Mouse (Mus musculus): ENCODE measurements around the gene Sbsn. TPM values are rescaled to one million over a fixed set of nuclear protein-coding genes. Genes with fewer than 3 reads are reported as not detected.

Sbsn gene
- polyA plus RNA-seq, 1 experiment from 2014 or later = 1.6 TPM

GRCm38 (mm10) chr7:30791921-30792320 lies 40.6 kb downstream of the Sbsn start:
- Histone ChIP-seq H3K4me3 (ENCODE audit: low read length) (no peak overlapping the region), H3K9me3 (ENCODE audit: control insufficient read depth, low read length) (no peaks in the 10 kb centered on the region), H3K4me1 (ENCODE audit: control insufficient read depth, insufficient read depth, low read length) (no peaks in the 10 kb centered on the region), H3K36me3 (ENCODE audit: control insufficient read depth, insufficient read depth, low read length) (no peaks in the 10 kb centered on the region), H3K27me3 (replicated peaks; ENCODE audit: control insufficient read depth, insufficient read depth, low read length) (no peaks in the 10 kb centered on the region), H3K27ac (ENCODE audit: low read length) (no peak overlapping the region), H3K9ac (ENCODE audit: low read depth, low read length) (no peak overlapping the region), H3K4me2 (ENCODE audit: low read depth, low read length) (no peak overlapping the region)
- ATAC-seq = peak; percentile 69
- 19% methylated on average over 9 of the region's 9 CpGs for WGBS

- ATAC-seq = no peak
- Histone ChIP-seq H3K9ac (ENCODE audit: low read depth, low read length) (no peak overlapping the region), H3K27ac (ENCODE audit: low read length) (no peak overlapping the region), H3K36me3 (ENCODE audit: control insufficient read depth, insufficient read depth, low read length) (no peaks in the 10 kb centered on the region), H3K27me3 (replicated peaks; ENCODE audit: control insufficient read depth, insufficient read depth, low read length) (no peaks in the 10 kb centered on the region), H3K4me1 (ENCODE audit: control insufficient read depth, insufficient read depth, low read length) (no peaks in the 10 kb centered on the region), H3K9me3 (ENCODE audit: control insufficient read depth, low read length) (no peaks in the 10 kb centered on the region), H3K4me2 (ENCODE audit: low read depth, low read length) (no peak overlapping the region), H3K4me3 (ENCODE audit: low read length) (no peak overlapping the region)
Measured at GRCm38 (mm10) chr7:30794921-30795320, 43.6 kb downstream of the Sbsn start.

DNA sequence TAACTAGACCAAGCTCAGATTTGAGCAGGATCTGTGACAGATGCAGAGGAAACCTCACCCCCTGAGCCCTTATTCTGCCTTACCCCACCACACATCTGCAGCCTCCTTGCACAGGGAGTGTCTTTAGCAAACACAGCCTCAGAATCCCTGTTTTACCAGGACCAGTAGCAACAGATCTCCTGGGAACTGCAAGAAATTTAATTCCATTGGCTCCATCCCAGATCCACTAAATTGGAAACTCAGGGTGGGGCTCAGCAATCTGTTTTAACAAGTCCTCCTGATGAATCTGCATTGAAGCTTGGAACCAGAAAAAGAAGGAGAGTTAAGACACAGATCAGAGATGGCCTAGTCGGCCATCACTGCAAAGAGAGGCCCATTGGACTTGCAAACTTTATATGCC lies 45.5 kb downstream of the Sbsn start:
- Histone ChIP-seq H3K36me3 (ENCODE audit: control insufficient read depth, insufficient read depth, low read length) (no peaks in the 10 kb centered on the region), H3K4me1 (ENCODE audit: control insufficient read depth, insufficient read depth, low read length) (no peaks in the 10 kb centered on the region), H3K27me3 (replicated peaks; ENCODE audit: control insufficient read depth, insufficient read depth, low read length) (no peaks in the 10 kb centered on the region), H3K4me2 (ENCODE audit: low read depth, low read length) (no peak overlapping the region), H3K4me3 (ENCODE audit: low read length) (no peak overlapping the region), H3K9ac (ENCODE audit: low read depth, low read length) (no peak overlapping the region), H3K27ac (ENCODE audit: low read length) (no peak overlapping the region), H3K9me3 (ENCODE audit: control insufficient read depth, low read length) (peaks cover 5% of the 10 kb centered on the region)
- ATAC-seq = no peak
- WGBS = 82% methylated on average over 1 of the region's 1 CpGs

- ATAC-seq = no peak
- Histone ChIP-seq H3K27me3 (replicated peaks; ENCODE audit: control insufficient read depth, insufficient read depth, low read length) (no peaks in the 10 kb centered on the region), H3K9ac (ENCODE audit: low read depth, low read length) (no peak overlapping the region), H3K4me1 (ENCODE audit: control insufficient read depth, insufficient read depth, low read length) (no peaks in the 10 kb centered on the region), H3K9me3 (ENCODE audit: control insufficient read depth, low read length) (peaks cover 5% of the 10 kb centered on the region), H3K36me3 (ENCODE audit: control insufficient read depth, insufficient read depth, low read length) (no peaks in the 10 kb centered on the region), H3K4me2 (ENCODE audit: low read depth, low read length) (no peak overlapping the region), H3K27ac (ENCODE audit: low read length) (no peak overlapping the region), H3K4me3 (ENCODE audit: low read length) (no peak overlapping the region)
Measured at GRCm38 (mm10) chr7:30800653-30801052, 49.4 kb downstream of the Sbsn start.

- Histone ChIP-seq H3K36me3 (ENCODE audit: control insufficient read depth, insufficient read depth, low read length) (no peaks in the 10 kb centered on the region), H3K4me3 (ENCODE audit: low read length) (no peak overlapping the region), H3K27me3 (replicated peaks; ENCODE audit: control insufficient read depth, insufficient read depth, low read length) (no peaks in the 10 kb centered on the region), H3K9ac (ENCODE audit: low read depth, low read length) (no peak overlapping the region), H3K4me1 (ENCODE audit: control insufficient read depth, insufficient read depth, low read length) (no peaks in the 10 kb centered on the region), H3K4me2 (ENCODE audit: low read depth, low read length) (no peak overlapping the region), H3K27ac (ENCODE audit: low read length) (no peak overlapping the region), H3K9me3 (ENCODE audit: control insufficient read depth, low read length) (peaks cover 5% of the 10 kb centered on the region)
- ATAC-seq = no peak
- 95% methylated on average over 3 of the region's 3 CpGs for WGBS
Measured at GRCm38 (mm10) chr7:30803256-30803655, 52.0 kb downstream of the Sbsn start.

DNA sequence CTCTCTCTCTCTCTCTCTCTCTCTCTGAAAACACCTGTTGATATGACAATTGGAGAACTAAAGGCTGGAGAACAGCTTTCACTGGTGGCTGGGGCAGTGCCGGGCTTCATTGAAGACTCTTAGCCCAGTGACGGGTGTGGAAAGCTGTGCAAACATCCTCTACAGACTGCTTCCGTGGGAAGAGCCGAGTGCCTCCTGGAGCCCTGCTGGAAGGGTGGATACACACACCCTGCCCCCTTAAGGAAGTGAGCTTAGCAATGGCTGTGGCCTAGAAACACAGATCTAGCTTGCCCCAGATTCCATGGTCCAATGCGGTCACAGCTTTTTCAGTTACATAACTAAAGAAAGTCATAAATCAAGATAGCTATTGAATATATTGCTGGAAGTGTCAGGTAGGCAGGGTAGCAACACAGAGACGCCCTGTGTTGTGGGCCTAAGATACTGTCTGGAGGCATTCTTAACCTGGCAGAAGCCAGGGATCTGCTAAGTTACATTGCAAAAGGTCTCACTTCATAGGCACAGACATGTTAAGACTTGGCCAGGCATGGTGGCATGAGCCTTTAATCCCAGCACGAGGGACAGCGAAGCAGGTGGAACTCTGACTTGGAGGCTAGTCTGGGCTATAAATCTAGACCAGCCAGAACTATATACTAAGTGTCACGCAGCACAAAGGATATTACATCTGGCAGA lies 52.9 kb downstream of the Sbsn start:
- WGBS = 61% methylated on average over 9 of the region's 9 CpGs
- H3K4me2 ChIP-seq (ENCODE audit: low read depth, low read length) = no peak overlapping the region
- H3K4me1 ChIP-seq (ENCODE audit: control insufficient read depth, insufficient read depth, low read length) = no peaks in the 10 kb centered on the region
- no peaks in the 10 kb centered on the region for H3K36me3 ChIP-seq (ENCODE audit: control insufficient read depth, insufficient read depth, low read length)
- H3K27me3 ChIP-seq (replicated peaks; ENCODE audit: control insufficient read depth, insufficient read depth, low read length) = no peaks in the 10 kb centered on the region
- H3K9me3 ChIP-seq (ENCODE audit: control insufficient read depth, low read length) = peaks cover 5% of the 10 kb centered on the region
- peak; percentile 97 for ATAC-seq
- H3K27ac ChIP-seq (ENCODE audit: low read length) = peak overlapping the region; percentile 78
- H3K9ac ChIP-seq (ENCODE audit: low read depth, low read length) = no peak overlapping the region
- no peak overlapping the region for H3K4me3 ChIP-seq (ENCODE audit: low read length)

Other genes with a start within 250 kb of the Sbsn start
- gene Arhgap33, start 216.4 kb upstream of the Sbsn start, polyA plus RNA-seq (2015; fragmentation: Nextera tagmentation; extraction: Ambion mirVana) = 5.6 and 6.4 TPM in 2 replicates
- gene Hspb6, start 199.3 kb upstream of the Sbsn start, polyA plus RNA-seq (2015; fragmentation: Nextera tagmentation; extraction: Ambion mirVana) = 48.4 and 53.8 TPM in 2 replicates
- gene Proser3, start 199.2 kb upstream of the Sbsn start, polyA plus RNA-seq (2015; fragmentation: Nextera tagmentation; extraction: Ambion mirVana) = 6.3 and 7.6 TPM in 2 replicates
- gene Lin37, start 191.6 kb upstream of the Sbsn start, polyA plus RNA-seq (2015; fragmentation: Nextera tagmentation; extraction: Ambion mirVana) = 44.5 and 50.0 TPM in 2 replicates
- 71.2 and 73.8 TPM in 2 replicates for gene U2af1l4, start 188.2 kb upstream of the Sbsn start, polyA plus RNA-seq (2015; fragmentation: Nextera tagmentation; extraction: Ambion mirVana)
- 9.2 and 9.3 TPM in 2 replicates for gene Gm49396, start 188.1 kb upstream of the Sbsn start, polyA plus RNA-seq (2015; fragmentation: Nextera tagmentation; extraction: Ambion mirVana)
- 158 and 168 TPM in 2 replicates for gene Psenen, start 187.8 kb upstream of the Sbsn start, polyA plus RNA-seq (2015; fragmentation: Nextera tagmentation; extraction: Ambion mirVana)
- gene Igflr1, start 186.0 kb upstream of the Sbsn start, polyA plus RNA-seq (2015; fragmentation: Nextera tagmentation; extraction: Ambion mirVana) = 3.7 and 5.4 TPM in 2 replicates
- 6.8 and 7.1 TPM in 2 replicates for gene Kmt2b, start 162.7 kb upstream of the Sbsn start, polyA plus RNA-seq (2015; fragmentation: Nextera tagmentation; extraction: Ambion mirVana)
- gene Zbtb32, start 152.6 kb upstream of the Sbsn start, polyA plus RNA-seq (2015; fragmentation: Nextera tagmentation; extraction: Ambion mirVana) = 1.2 and 1.9 TPM in 2 replicates
- gene Upk1a, start 138.6 kb upstream of the Sbsn start, polyA plus RNA-seq (2015; fragmentation: Nextera tagmentation; extraction: Ambion mirVana) = 5.9 and 7.3 TPM in 2 replicates
- gene Cox6b1, start 125.3 kb upstream of the Sbsn start, polyA plus RNA-seq (2015; fragmentation: Nextera tagmentation; extraction: Ambion mirVana) = 1,335 and 1,344 TPM in 2 replicates
- not detected in 2 replicates for gene Etv2, start 115.6 kb upstream of the Sbsn start, polyA plus RNA-seq (2015; fragmentation: Nextera tagmentation; extraction: Ambion mirVana)
- gene Rbm42, start 101.2 kb upstream of the Sbsn start, polyA plus RNA-seq (2015; fragmentation: Nextera tagmentation; extraction: Ambion mirVana) = 93.8 and 95.7 TPM in 2 replicates
- gene Haus5, start 86.5 kb upstream of the Sbsn start, polyA plus RNA-seq (2015; fragmentation: Nextera tagmentation; extraction: Ambion mirVana) = 33.7 and 39.4 TPM in 2 replicates
- not detected in 2 replicates for gene Pmis2, start 79.9 kb upstream of the Sbsn start, polyA plus RNA-seq (2015; fragmentation: Nextera tagmentation; extraction: Ambion mirVana)
- 4.7 and 4.8 TPM in 2 replicates for gene 2200002J24Rik, start 52.5 kb upstream of the Sbsn start, polyA plus RNA-seq (2015; fragmentation: Nextera tagmentation; extraction: Ambion mirVana)
- gene Atp4a, start 39.3 kb upstream of the Sbsn start, polyA plus RNA-seq (2015; fragmentation: Nextera tagmentation; extraction: Ambion mirVana) = 1.6 and 2.5 TPM in 2 replicates
- 242 and 249 TPM in 2 replicates for gene Tmem147, start 21.9 kb upstream of the Sbsn start, polyA plus RNA-seq (2015; fragmentation: Nextera tagmentation; extraction: Ambion mirVana)
- 0.32 TPM in 1 of 2 replicates, not detected in the other for gene Gapdhs, start 7.8 kb upstream of the Sbsn start, polyA plus RNA-seq (2015; fragmentation: Nextera tagmentation; extraction: Ambion mirVana)
- 4.4 and 5.8 TPM in 2 replicates for gene Dmkn, start 12.3 kb downstream of the Sbsn start, polyA plus RNA-seq (2015; fragmentation: Nextera tagmentation; extraction: Ambion mirVana)
- gene Krtdap, start 36.4 kb downstream of the Sbsn start, polyA plus RNA-seq (2015; fragmentation: Nextera tagmentation; extraction: Ambion mirVana) = 1.5 and 3.4 TPM in 2 replicates
- 10.9 and 11.7 TPM in 2 replicates for gene Ffar2, start 72.3 kb downstream of the Sbsn start, polyA plus RNA-seq (2015; fragmentation: Nextera tagmentation; extraction: Ambion mirVana)
- gene Ffar3, start 104.7 kb downstream of the Sbsn start, polyA plus RNA-seq (2015; fragmentation: Nextera tagmentation; extraction: Ambion mirVana) = 0.78 TPM in 2 replicates
- 0.35 and 0.37 TPM in 2 replicates for gene Ffar1, start 110.1 kb downstream of the Sbsn start, polyA plus RNA-seq (2015; fragmentation: Nextera tagmentation; extraction: Ambion mirVana)
- gene Cd22, start 128.9 kb downstream of the Sbsn start, polyA plus RNA-seq (2015; fragmentation: Nextera tagmentation; extraction: Ambion mirVana) = 0.62 and 0.70 TPM in 2 replicates
- 0.31 TPM in 2 replicates for gene Mag, start 163.4 kb downstream of the Sbsn start, polyA plus RNA-seq (2015; fragmentation: Nextera tagmentation; extraction: Ambion mirVana)
- gene Hamp2, start 173.2 kb downstream of the Sbsn start, polyA plus RNA-seq (2015; fragmentation: Nextera tagmentation; extraction: Ambion mirVana) = not detected in 2 replicates
- not detected in 2 replicates for gene Hamp, start 192.6 kb downstream of the Sbsn start, polyA plus RNA-seq (2015; fragmentation: Nextera tagmentation; extraction: Ambion mirVana)
- 12.9 and 13.3 TPM in 2 replicates for gene Usf2, start 205.3 kb downstream of the Sbsn start, polyA plus RNA-seq (2015; fragmentation: Nextera tagmentation; extraction: Ambion mirVana)
- gene Lsr, start 222.0 kb downstream of the Sbsn start, polyA plus RNA-seq (2015; fragmentation: Nextera tagmentation; extraction: Ambion mirVana) = 164 and 166 TPM in 2 replicates
- 12.8 and 13.7 TPM in 2 replicates for gene Fam187b, start 222.3 kb downstream of the Sbsn start, polyA plus RNA-seq (2015; fragmentation: Nextera tagmentation; extraction: Ambion mirVana)

Measured in intestine, embryonic 16.5 days (tissue).